Mouse (Mus musculus) hindbrain, embryonic 15.5 days (tissue): Measurements from ENCODE around the gene Rac2. TPM values are rescaled to one million over a fixed set of nuclear protein-coding genes. Genes with fewer than 3 reads are reported as not detected.

Source experiments
- ATAC-seq: fragments of 200-750 bp; cut with Nextera tagmentation; 2 replicates; pipeline ENCODE4 v1.8.0; 2017; ENCODE audit warnings: low read depth, moderate number of reproducible peaks, moderate TSS enrichment; ENCODE audit not compliant: low FRiP score
- H3K27ac ChIP-seq: fragments of 300-500 bp; sonication (generic); replicated peaks from 2 replicates; pipeline ENCODE4 v1.5.1; 2015; ENCODE audit warnings: mild to moderate bottlenecking, inconsistent platforms
- H3K27me3 ChIP-seq: fragments of 300-500 bp; sonication (generic); 2 replicates; pipeline ENCODE4 v1.6.1; 2015; ENCODE audit warnings: control low read depth, inconsistent platforms
- H3K36me3 ChIP-seq: fragments of 300-500 bp; sonication (generic); 2 replicates; pipeline ENCODE4 v1.6.1; 2015; ENCODE audit warnings: control low read depth, inconsistent platforms
- H3K4me1 ChIP-seq: fragments of 300-500 bp; sonication (generic); replicated peaks from 2 replicates; pipeline ENCODE4 v1.6.1; 2015; ENCODE audit warnings: control low read depth, inconsistent platforms
- H3K4me2 ChIP-seq: fragments of 300-500 bp; sonication (generic); 2 replicates; pipeline ENCODE4 v1.6.1; 2015; ENCODE audit warnings: moderate library complexity, mild to moderate bottlenecking, inconsistent platforms
- H3K4me3 ChIP-seq: fragments of 300-500 bp; sonication (generic); 2 replicates; pipeline ENCODE4 v1.5.1; 2015; ENCODE audit warnings: mild to moderate bottlenecking, inconsistent platforms
- H3K9ac ChIP-seq: fragments of 300-500 bp; sonication (generic); 2 replicates; pipeline ENCODE4 v1.6.1; 2015; ENCODE audit warnings: inconsistent platforms
- H3K9me3 ChIP-seq: fragments of 300-500 bp; sonication (generic); 2 replicates; pipeline ENCODE4 v1.6.1; 2016; ENCODE audit warnings: control low read depth, inconsistent platforms
- WGBS: fragments of 180-500 bp; shearing (Covaris S2); methylation state at CpG from one replicate; pipeline ENCODE4 v1.1.7; 2015; 5-methylcytosine and 5-hydroxymethylcytosine counted together
- polyA plus RNA-seq: library from polyadenylated mRNA; unstranded; fragments of >200 nt; fragmentation: Nextera tagmentation; extraction: Ambion mirVana; gene quantifications from 2 replicates; pipeline ENCODE4 v1.2.1, GENCODE M21; 2015

The Rac2 gene
- polyA plus RNA-seq, 1 experiment from 2014 or later: 5.4 TPM

DNA sequence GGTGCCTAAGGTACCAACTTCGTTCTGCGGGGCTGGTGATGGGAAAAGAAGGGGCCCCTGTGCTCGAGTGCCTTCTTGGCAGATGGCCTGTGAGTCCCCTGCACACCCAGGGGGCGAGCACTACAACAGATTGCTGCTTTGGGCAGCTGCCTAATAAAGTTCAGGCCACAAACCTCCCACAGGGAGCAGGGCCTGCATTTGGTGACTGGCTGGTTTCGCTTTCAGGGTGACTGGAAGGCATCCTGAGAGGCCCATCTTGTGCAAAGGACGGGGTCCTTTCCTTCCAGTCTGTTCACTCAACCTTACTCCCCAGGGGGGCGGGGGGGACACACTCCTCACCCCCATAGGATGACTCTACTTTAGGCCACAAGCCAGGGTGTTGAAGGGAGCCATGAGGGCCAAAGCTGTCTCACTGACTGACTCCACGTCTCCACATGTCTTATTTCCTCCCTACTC lies 62.4 kb downstream of the Rac2 start:
- ATAC-seq: no peak
- Histone ChIP-seq H3K36me3 (no peaks in the 10 kb centered on the region), H3K9ac (no peak overlapping the region), H3K27ac (no peak overlapping the region), H3K9me3 (no peaks in the 10 kb centered on the region), H3K4me2 (no peak overlapping the region), H3K4me1 (peaks cover 13% of the 10 kb centered on the region), H3K27me3 (no peaks in the 10 kb centered on the region), H3K4me3 (no peak overlapping the region)
- 45% methylated on average over 8 of the region's 8 CpGs for WGBS

DNA sequence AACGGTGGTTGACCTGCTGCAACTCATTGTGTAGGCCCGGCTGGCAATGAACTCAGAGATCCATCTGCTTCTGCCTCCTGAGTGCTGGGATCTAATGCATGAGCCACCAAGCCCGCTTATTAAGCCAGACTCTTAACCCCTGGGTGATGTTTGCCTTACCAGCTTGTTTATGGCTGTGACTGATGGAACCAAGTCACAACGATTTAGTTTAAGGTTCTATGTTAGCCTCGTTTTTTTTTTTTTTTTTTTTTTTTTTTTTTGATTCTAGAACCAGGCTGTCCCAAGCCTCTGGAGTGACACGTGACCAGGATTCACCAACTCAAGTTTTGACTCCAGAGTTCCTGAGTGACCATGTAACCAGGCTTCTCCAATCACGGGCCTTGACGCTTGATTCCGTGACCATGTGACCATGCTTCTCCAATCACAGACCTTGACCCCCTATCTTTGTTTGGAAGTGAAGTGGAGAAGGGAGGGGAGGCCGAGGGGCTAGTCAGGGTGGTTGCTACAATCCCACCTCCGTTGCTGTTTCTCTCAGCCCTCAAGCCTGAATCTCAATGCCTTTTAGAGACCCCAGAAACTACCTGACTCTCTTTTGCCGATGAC lies 63.2 kb downstream of the Rac2 start:
- H3K27me3 ChIP-seq: no peaks in the 10 kb centered on the region
- no peak overlapping the region for H3K27ac ChIP-seq
- no peaks in the 10 kb centered on the region for H3K9me3 ChIP-seq
- 45% methylated on average over 12 of the region's 12 CpGs for WGBS
- H3K9ac ChIP-seq: no peak overlapping the region
- H3K36me3 ChIP-seq: no peaks in the 10 kb centered on the region
- H3K4me1 ChIP-seq: peaks cover 7% of the 10 kb centered on the region
- ATAC-seq: no peak
- no peak overlapping the region for H3K4me3 ChIP-seq
- H3K4me2 ChIP-seq: no peak overlapping the region

Other genes with a start within 250 kb of the Rac2 start
- 0.60 and 0.96 TPM in 2 replicates for gene Csf2rb, start 247.0 kb downstream of the Rac2 start, polyA plus RNA-seq
- not detected in 2 replicates for gene Tex33, start 176.9 kb downstream of the Rac2 start, polyA plus RNA-seq
- gene Tst, start 166.9 kb downstream of the Rac2 start, polyA plus RNA-seq: 23.8 and 26.9 TPM in 2 replicates
- gene Mpst, start 166.4 kb downstream of the Rac2 start, polyA plus RNA-seq: 3.1 and 4.6 TPM in 2 replicates
- 145 and 156 TPM in 2 replicates for gene Kctd17, start 144.2 kb downstream of the Rac2 start, polyA plus RNA-seq
- gene Tmprss6, start 104.1 kb downstream of the Rac2 start, polyA plus RNA-seq: 0.47 and 0.56 TPM in 2 replicates
- 0.22 and 0.26 TPM in 2 replicates for gene Il2rb, start 77.5 kb downstream of the Rac2 start, polyA plus RNA-seq
- 8.3 and 9.1 TPM in 2 replicates for gene C1qtnf6, start 41.4 kb downstream of the Rac2 start, polyA plus RNA-seq
- 0.61 and 0.71 TPM in 2 replicates for gene Sstr3, start 28.1 kb downstream of the Rac2 start, polyA plus RNA-seq
- 6.7 and 7.0 TPM in 2 replicates for gene Cyth4, start 24.3 kb upstream of the Rac2 start, polyA plus RNA-seq
- 10.6 and 11.7 TPM in 2 replicates for gene Elfn2, start 146.0 kb upstream of the Rac2 start, polyA plus RNA-seq
- 21.5 and 42.1 TPM in 2 replicates for gene Mfng, start 200.7 kb upstream of the Rac2 start, polyA plus RNA-seq
- 2.4 and 2.6 TPM in 2 replicates for gene Card10, start 230.3 kb upstream of the Rac2 start, polyA plus RNA-seq